Mouse (Mus musculus) kidney, adult 2 months (tissue): Measurements from ENCODE around the gene Adgre5. TPM values are rescaled to one million over a fixed set of nuclear protein-coding genes. Genes with fewer than 3 reads are reported as not detected.

Experiments
- DNase-seq: peaks from one replicate; pipeline ENCODE4 v3.0.0; 2021
- H3K27ac ChIP-seq: fragments of 200-500 bp; 2 replicates; pipeline ENCODE4 v1.5.1; 2012; ENCODE audit warnings: low read depth, low read length, control low read depth, inconsistent platforms; ENCODE audit not compliant: insufficient read depth
- H3K27me3 ChIP-seq: fragments of 200-500 bp; replicated peaks from 2 replicates; pipeline ENCODE4 v1.6.1; 2012; ENCODE audit warnings: mild to moderate bottlenecking, moderate library complexity, low read length, inconsistent platforms; ENCODE audit not compliant: control insufficient read depth, insufficient read depth
- H3K36me3 ChIP-seq: fragments of 200-500 bp; 2 replicates; pipeline ENCODE4 v1.6.1; 2012; ENCODE audit warnings: mild to moderate bottlenecking, moderate library complexity, low read length, inconsistent platforms; ENCODE audit not compliant: control insufficient read depth, insufficient read depth
- H3K4me1 ChIP-seq: fragments of 200-500 bp; 2 replicates; pipeline ENCODE4 v1.6.1; 2011; ENCODE audit warnings: low read length; ENCODE audit not compliant: control insufficient read depth, insufficient read depth
- H3K4me3 ChIP-seq: fragments of 200-500 bp; 2 replicates; pipeline ENCODE4 v1.5.1; 2011; ENCODE audit warnings: mild to moderate bottlenecking, low read depth, low read length, control low read depth; ENCODE audit not compliant: insufficient read depth
- CTCF ChIP-seq: fragments of 200-500 bp; conservative IDR thresholded peaks from 2 replicates; pipeline ENCODE4 v1.5.1; 2011; ENCODE audit warnings: low read depth, mild to moderate bottlenecking, control low read depth, low read length, moderate library complexity, mixed read lengths; ENCODE audit not compliant: insufficient read depth, insufficient read length
- POLR2A ChIP-seq: fragments of 200-500 bp; IDR thresholded peaks from one replicate; pipeline ENCODE4 v1.6.1; 2011; ENCODE audit warnings: low read depth, low read length, control low read depth
- WGBS: fragments of 180-500 bp; shearing (Covaris S2); methylation state at CpG from one replicate; pipeline ENCODE4 v1.1.7; 2018; 5-methylcytosine and 5-hydroxymethylcytosine counted together
- polyA plus RNA-seq: library from polyadenylated mRNA; depleted of rRNA; stranded (reverse); fragments of >200 nt; gene quantifications from 2 replicates; pipeline ENCODE4 v1.2.3, GENCODE M21; 2012

Gene Adgre5
- polyA plus RNA-seq, 1 experiment: 45.1 TPM

DNA sequence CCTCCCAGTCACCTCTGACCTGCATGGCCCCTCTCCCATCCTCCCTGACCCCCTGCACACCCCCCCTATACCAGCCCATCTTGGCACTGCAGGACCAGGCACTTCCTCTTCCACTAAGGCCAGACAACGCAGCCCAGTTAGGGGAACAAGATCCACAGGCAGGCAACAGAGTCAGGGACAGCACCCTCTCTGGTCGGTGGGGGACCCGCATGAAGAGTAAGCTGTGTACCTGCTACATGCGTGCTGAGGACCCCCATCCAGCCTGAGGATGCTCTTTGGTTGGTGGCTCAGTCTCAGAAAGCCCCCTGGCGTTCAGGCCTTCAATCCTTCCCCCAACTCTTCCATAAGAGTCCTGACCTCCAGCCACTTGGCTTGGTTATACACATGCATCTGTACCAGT is 34.7 kb downstream of the Adgre5 start:
- Histone ChIP-seq H3K36me3 (no peaks in the 10 kb centered on the region), H3K4me1 (peaks cover 3% of the 10 kb centered on the region; the same call in 1 of the 2 replicates), H3K27ac (no peak overlapping the region), H3K4me3 (no peak overlapping the region), H3K27me3 (no peaks in the 10 kb centered on the region)
- 62% methylated on average over 5 of the region's 5 CpGs for WGBS
- no peak for DNase-seq
- TF ChIP-seq CTCF (no peak), POLR2A (no peak)

- 94% methylated on average over 4 of the region's 4 CpGs for WGBS
- Histone ChIP-seq H3K4me1 (peaks cover 3% of the 10 kb centered on the region; the same call in 1 of the 2 replicates), H3K4me3 (no peak overlapping the region), H3K36me3 (no peaks in the 10 kb centered on the region), H3K27ac (no peak overlapping the region), H3K27me3 (no peaks in the 10 kb centered on the region)
- no peak for TF ChIP-seq POLR2A
- TF ChIP-seq CTCF: no peak
- no peak for DNase-seq
These were observed 37.7 kb downstream of the Adgre5 start for GRCm38 (mm10) chr8:83703426-83703825.

DNA sequence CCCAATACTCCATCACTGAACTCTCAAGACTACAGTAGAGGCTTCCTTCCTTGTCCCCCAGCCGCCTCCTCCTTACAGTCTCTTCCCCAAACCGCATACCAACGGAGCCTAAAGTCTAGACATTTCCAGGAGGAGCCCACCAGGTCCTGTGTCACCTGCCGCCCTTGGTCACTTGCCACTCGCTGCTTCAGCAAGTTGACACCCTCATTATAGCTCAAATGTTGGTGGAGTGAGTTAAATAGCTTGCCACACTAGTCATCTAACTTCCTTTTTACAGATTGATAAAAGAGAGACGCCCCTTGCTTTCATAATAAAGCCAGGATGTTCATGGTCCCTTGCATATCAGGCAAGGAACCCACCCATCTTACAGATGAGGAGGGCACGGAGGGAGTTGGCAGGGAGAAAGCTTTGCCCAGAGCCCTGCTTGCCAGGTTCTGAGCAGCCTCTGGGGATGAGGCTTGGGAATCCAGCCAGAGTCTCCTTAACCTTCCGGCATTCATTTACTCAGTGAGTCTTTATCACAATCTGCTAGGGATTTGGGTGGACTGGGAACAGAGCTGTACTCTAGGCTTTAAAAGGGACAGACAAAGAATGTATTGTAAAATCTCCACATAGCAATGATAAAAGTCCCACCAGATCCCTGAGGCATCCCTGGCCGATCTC is 40.6 kb downstream of the Adgre5 start:
- WGBS: 59% methylated on average over 9 of the region's 9 CpGs
- TF ChIP-seq POLR2A (no peak), CTCF (no peak)
- DNase-seq: peak; percentile 50
- H3K27me3 ChIP-seq: no peaks in the 10 kb centered on the region
- peaks cover 12% of the 10 kb centered on the region for H3K4me1 ChIP-seq
- no peak overlapping the region for H3K27ac ChIP-seq
- H3K4me3 ChIP-seq: no peak overlapping the region
- H3K36me3 ChIP-seq: no peaks in the 10 kb centered on the region

DNA sequence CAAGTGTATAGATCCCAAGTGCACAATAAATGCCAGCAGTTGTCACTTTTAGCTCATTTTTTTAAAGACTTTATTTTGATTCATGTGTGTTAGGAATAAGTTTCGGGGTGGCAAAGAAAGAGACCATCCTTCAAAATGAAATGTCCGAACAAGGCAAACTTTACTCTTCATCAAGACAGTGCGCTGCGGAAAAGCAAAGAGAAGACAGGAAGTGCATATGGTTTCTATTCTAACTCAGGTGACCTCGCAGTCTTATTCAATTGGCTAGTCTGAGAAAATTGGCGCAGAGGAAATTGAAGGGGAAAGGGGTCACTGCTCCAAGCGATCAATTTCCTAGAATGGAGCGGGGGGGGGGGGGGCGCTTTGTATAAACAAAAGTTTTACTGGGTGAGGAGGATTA is 41.6 kb downstream of the Adgre5 start:
- peak overlapping the region; percentile 86 for H3K27ac ChIP-seq
- no peak for TF ChIP-seq POLR2A
- no peak for TF ChIP-seq CTCF

DNA sequence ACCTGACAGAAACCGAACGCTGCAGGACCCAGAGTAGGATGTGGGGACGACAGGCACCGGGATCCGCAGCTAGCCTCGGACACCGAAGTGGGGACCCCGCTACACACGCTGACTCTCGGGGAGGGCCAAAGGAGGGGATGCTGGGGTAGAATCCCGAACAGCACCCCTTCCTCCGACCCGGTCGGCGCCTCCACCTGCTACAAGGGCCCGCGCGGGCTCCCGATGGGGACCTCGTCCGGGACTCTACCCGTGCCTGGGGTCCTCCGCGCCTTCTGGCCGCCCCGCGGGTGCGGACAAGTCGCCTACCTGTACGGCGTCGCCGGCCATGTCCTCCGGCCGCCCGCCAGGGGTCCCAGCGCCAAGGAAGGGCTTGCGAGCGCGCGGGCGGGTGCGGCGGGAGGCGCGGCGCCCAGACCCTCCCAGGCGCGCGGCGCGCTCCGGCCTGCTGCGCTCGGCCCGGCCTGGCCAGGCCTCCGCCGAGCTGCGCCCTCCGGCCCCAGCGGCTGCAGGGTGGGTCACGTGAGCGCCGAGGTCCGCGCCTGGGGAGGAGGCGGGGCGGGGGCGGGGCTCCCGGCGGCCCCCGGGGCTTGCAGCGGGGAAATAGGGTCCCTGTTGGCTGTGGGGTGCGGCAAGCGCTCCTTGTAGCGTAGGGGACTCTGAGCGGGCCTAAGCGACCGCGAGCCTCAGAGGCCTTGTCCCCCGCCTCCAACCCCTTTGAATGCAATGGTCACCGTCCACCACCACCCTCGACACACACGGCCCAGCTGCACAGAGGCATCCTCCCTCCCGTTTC is 42.3 kb downstream of the Adgre5 start, which contains the start of gene Pkn1:
TSS of gene Pkn1 (minus strand) at position 519 of the 793 bp plus-strand sequence.
- H3K27ac ChIP-seq: peak within 1 kb of the TSS; percentile 90
- H3K4me3 ChIP-seq: peak within 1 kb of the TSS; percentile 68
- H3K4me1 ChIP-seq: peaks cover 26% of the 10 kb centered on the region
- DNase-seq: peak; percentile 86
- no peaks in the 10 kb centered on the region for H3K27me3 ChIP-seq
- WGBS: under 1% methylated on average over 84 of the region's 85 CpGs
- H3K36me3 ChIP-seq: no peaks in the 10 kb centered on the region
- no peak for TF ChIP-seq CTCF
- TF ChIP-seq POLR2A: no peak

More for the DNA sequence above, 41.6 kb downstream of the Adgre5 start:
- Histone ChIP-seq H3K27me3 (no peaks in the 10 kb centered on the region), H3K4me3 (peak overlapping the region; percentile 68), H3K4me1 (peaks cover 21% of the 10 kb centered on the region), H3K36me3 (no peaks in the 10 kb centered on the region)
- no peak for DNase-seq
- WGBS: 12% methylated on average over 9 of the region's 9 CpGs

DNA sequence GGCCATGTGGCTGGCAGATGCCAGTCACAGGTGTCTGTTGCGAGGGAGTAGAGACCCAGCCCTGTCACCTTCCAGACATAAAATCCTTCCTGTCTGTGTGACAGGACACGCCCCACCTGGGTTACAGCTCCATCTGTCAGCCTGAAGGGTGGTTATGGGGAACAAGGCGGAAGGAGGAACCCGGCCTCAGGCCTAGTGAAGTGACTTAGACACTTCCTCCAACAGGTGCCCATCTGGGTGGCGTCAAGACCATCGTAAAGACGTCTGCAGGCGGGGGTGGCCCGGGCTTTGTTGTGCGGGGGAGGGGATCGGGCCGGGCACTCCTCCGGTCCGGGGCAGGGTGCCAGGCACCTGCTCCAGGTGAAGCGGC is 42.9 kb downstream of the Adgre5 start:
- WGBS: 2% methylated on average over 15 of the region's 15 CpGs
- H3K27ac ChIP-seq: peak overlapping the region; percentile 90
- DNase-seq: peak; percentile 61
- peak overlapping the region; percentile 68 for H3K4me3 ChIP-seq
- no peaks in the 10 kb centered on the region for H3K27me3 ChIP-seq
- H3K4me1 ChIP-seq: peaks cover 30% of the 10 kb centered on the region
- TF ChIP-seq POLR2A (no peak), CTCF (no peak)
- no peaks in the 10 kb centered on the region for H3K36me3 ChIP-seq
